Mouse (Mus musculus) neural tube, embryonic 12.5 days (tissue): Measurements from ENCODE around the gene Tet1. TPM values are rescaled to one million over a fixed set of nuclear protein-coding genes. Genes with fewer than 3 reads are reported as not detected.
"Not testable (repeated sequence)": the region's sequence is repeated elsewhere in the genome, so short reads cannot be mapped to it uniquely, and the experiment has no call there.

Experiments
- ATAC-seq: fragments of 200-750 bp; cut with Nextera tagmentation; 2 replicates; pipeline ENCODE4 v1.8.0; 2017; ENCODE audit warnings: low read depth, mild to moderate bottlenecking, moderate TSS enrichment, moderate library complexity; ENCODE audit not compliant: low FRiP score
- H3K27ac ChIP-seq: fragments of 300-500 bp; sonication (generic); 2 replicates; pipeline ENCODE4 v1.5.1; 2016
- H3K27me3 ChIP-seq: fragments of 300-500 bp; sonication (generic); replicated peaks from 2 replicates; pipeline ENCODE4 v1.6.1; 2016; ENCODE audit warnings: mild to moderate bottlenecking
- H3K36me3 ChIP-seq: fragments of 300-500 bp; sonication (generic); 2 replicates; pipeline ENCODE4 v1.6.1; 2016; ENCODE audit warnings: mild to moderate bottlenecking
- H3K4me1 ChIP-seq: fragments of 300-500 bp; sonication (generic); 2 replicates; pipeline ENCODE4 v1.6.1; 2016
- H3K4me2 ChIP-seq: fragments of 300-500 bp; sonication (generic); replicated peaks from 2 replicates; pipeline ENCODE4 v1.6.1; 2016; ENCODE audit warnings: mild to moderate bottlenecking
- H3K4me3 ChIP-seq: fragments of 300-500 bp; sonication (generic); 2 replicates; pipeline ENCODE4 v1.5.1; 2016
- H3K9ac ChIP-seq: fragments of 300-500 bp; sonication (generic); 2 replicates; pipeline ENCODE4 v1.6.1; 2016; ENCODE audit warnings: mild to moderate bottlenecking
- H3K9me3 ChIP-seq: fragments of 300-500 bp; sonication (generic); 2 replicates; pipeline ENCODE4 v1.6.1; 2016; ENCODE audit warnings: mild to moderate bottlenecking
- whole genome bisulfite sequencing: fragments of 180-500 bp; shearing (Covaris S2); methylation state at CpG from one replicate; pipeline ENCODE4 v1.1.7; 2016; 5-methylcytosine and 5-hydroxymethylcytosine counted together
- polyA plus RNA-seq: library from polyadenylated mRNA; unstranded; fragments of >200 nt; fragmentation: Nextera tagmentation; extraction: Ambion mirVana; gene quantifications from 2 replicates; pipeline ENCODE4 v1.2.1, GENCODE M21; 2016

Tet1 gene
- polyA plus RNA-seq, 1 experiment from 2014 or later = 27.4 TPM

- ATAC-seq = peak; percentile 87
- Histone ChIP-seq H3K27me3 (no peaks in the 10 kb centered on the region), H3K36me3 (peaks cover 36% of the 10 kb centered on the region), H3K9ac (peak overlapping the region; percentile 100), H3K4me3 (peak overlapping the region; percentile 99), H3K27ac (peak overlapping the region; percentile 89), H3K4me1 (peaks cover 9% of the 10 kb centered on the region), H3K4me2 (peak overlapping the region; percentile 69), H3K9me3 (no peaks in the 10 kb centered on the region)
- 1% methylated on average over 74 of the region's 78 CpGs for WGBS
Observed at GRCm38 (mm10) chr10:62791251-62792176, 117.3 kb downstream of the Tet1 start.

- 98% methylated on average over 1 of the region's 1 CpGs for WGBS
- not testable (repeated sequence) for H3K4me3 ChIP-seq, H3K27me3 ChIP-seq, H3K4me2 ChIP-seq, H3K9ac ChIP-seq, H3K9me3 ChIP-seq, ATAC-seq, H3K4me1 ChIP-seq, H3K27ac ChIP-seq
- peaks cover 90% of the 10 kb centered on the region for H3K36me3 ChIP-seq
Observed at GRCm38 (mm10) chr10:62781776-62782175, 127.0 kb downstream of the Tet1 start.

Other genes with a start within 250 kb of the Tet1 start
- gene Stox1, start 182.9 kb downstream of the Tet1 start, polyA plus RNA-seq = 1.7 and 1.9 TPM in 2 replicates
- 129 and 147 TPM in 2 replicates for gene Ccar1, start 116.7 kb downstream of the Tet1 start, polyA plus RNA-seq
- gene Slc25a16, start 11.6 kb upstream of the Tet1 start, polyA plus RNA-seq = 14.5 and 14.6 TPM in 2 replicates
- gene Dna2, start 38.0 kb upstream of the Tet1 start, polyA plus RNA-seq = 15.6 and 17.2 TPM in 2 replicates
- gene Rufy2, start 71.2 kb upstream of the Tet1 start, polyA plus RNA-seq = 36.3 and 39.1 TPM in 2 replicates
- gene Hnrnph3, start 115.2 kb upstream of the Tet1 start, polyA plus RNA-seq = 232 and 247 TPM in 2 replicates
- 0.73 and 0.80 TPM in 2 replicates for gene Pbld2, start 115.3 kb upstream of the Tet1 start, polyA plus RNA-seq
- 1.2 and 1.3 TPM in 2 replicates for gene Pbld1, start 151.2 kb upstream of the Tet1 start, polyA plus RNA-seq
- 0.47 and 0.74 TPM in 2 replicates for gene Atoh7, start 190.7 kb upstream of the Tet1 start, polyA plus RNA-seq